Mouse (Mus musculus) megakaryocyte-erythroid progenitor cell, adult 5 weeks (primary cell): ENCODE measurements around the gene Nono. TPM values are rescaled to one million over a fixed set of nuclear protein-coding genes. Genes with fewer than 3 reads are reported as not detected.

Experiments used
- polyA plus RNA-seq: library from polyadenylated mRNA; stranded (reverse); fragments of >175 nt; gene quantifications from 2 replicates; pipeline ENCODE4 v1.2.3, GENCODE M21; 2012

The Nono gene
- polyA plus RNA-seq, result 54.6 and 73.1 TPM in 2 replicates

GRCm38 (mm10) chrX:101429142-101429949, at the start of gene Nono:
Gene Nono (plus strand): TSS chrX:101429318.

GRCm38 (mm10) chrX:101420700-101421095, 8.4 kb upstream of the Nono start, which contains the start of gene Zmym3:
Gene Zmym3 (minus strand): TSS chrX:101420849.

GRCm38 (mm10) chrX:101448886-101449475, 19.9 kb downstream of the Nono start, which contains the start of gene Itgb1bp2:
Gene Itgb1bp2 (plus strand): TSS chrX:101449088.

Other genes with a start within 250 kb of the Nono start
- gene Snx12, start 206.8 kb upstream of the Nono start, polyA plus RNA-seq, result 34.9 and 39.8 TPM in 2 replicates
- 35.3 and 36.0 TPM in 2 replicates for gene Foxo4, start 174.8 kb upstream of the Nono start, polyA plus RNA-seq
- 0.15 TPM in 1 of 2 replicates, not detected in the other for gene Gm614, start 165.3 kb upstream of the Nono start, polyA plus RNA-seq
- 35.0 and 45.3 TPM in 2 replicates for gene Il2rg, start 161.1 kb upstream of the Nono start, polyA plus RNA-seq
- gene Gm20489, start 160.3 kb upstream of the Nono start, polyA plus RNA-seq, result 0.34 TPM in 1 of 2 replicates, not detected in the other
- 52.3 and 77.2 TPM in 2 replicates for gene Med12, start 155.3 kb upstream of the Nono start, polyA plus RNA-seq
- gene Nlgn3, start 130.2 kb upstream of the Nono start, polyA plus RNA-seq, result 0.02 and 0.03 TPM in 2 replicates
- gene Gjb1, start 52.9 kb upstream of the Nono start, polyA plus RNA-seq, result not detected in 2 replicates
- 33.0 and 37.9 TPM in 2 replicates for gene Zmym3, start 8.5 kb upstream of the Nono start, polyA plus RNA-seq
- 0.17 and 0.31 TPM in 2 replicates for gene Itgb1bp2, start 19.8 kb downstream of the Nono start, polyA plus RNA-seq
- 3.0 and 5.3 TPM in 2 replicates for gene Taf1, start 103.4 kb downstream of the Nono start, polyA plus RNA-seq
- 2.5 and 3.3 TPM in 2 replicates for gene Ogt, start 210.7 kb downstream of the Nono start, polyA plus RNA-seq